8 mouse cellular contexts compared by ENCODE assay signal in the genomic region with DNA sequence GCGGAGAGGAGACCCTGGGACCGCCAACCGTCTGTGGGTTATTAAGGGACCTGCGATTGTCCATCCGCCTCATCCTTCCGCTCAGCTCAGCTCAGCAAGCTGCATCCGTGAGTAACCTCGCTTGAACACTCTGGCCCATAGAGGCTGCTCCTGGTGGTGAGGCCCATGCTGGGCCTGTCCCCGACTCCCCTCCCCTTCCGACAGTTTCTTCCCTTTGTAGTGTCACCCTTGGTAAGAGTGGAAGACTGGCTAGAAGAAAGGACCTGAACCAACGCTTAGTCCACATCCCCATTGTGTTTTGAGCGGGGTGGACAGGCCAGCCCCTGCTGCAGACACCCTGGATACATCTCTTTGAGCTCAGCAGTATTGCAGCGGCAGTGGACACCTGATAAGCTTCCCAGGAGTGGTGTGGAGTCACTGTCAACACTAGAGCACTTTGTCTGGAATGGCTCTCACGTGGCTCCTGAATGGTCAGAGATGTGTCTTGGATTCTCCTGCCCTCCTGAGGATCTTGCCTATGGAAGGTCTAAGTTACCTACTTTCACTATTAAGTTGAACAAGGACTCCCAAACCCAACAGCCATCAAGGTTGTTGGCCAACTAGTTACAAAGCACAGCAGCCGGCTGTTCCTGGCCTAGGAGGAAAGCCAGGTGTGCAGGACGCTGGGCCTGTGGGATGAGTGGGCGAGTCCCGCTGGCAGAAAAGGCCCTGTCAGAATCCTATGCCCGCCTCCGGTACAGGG. TPM values are rescaled to one million over a fixed set of nuclear protein-coding genes. Genes with fewer than 3 reads are reported as not detected.
DNase-seq lines count a peak whose midpoint lies in the region; ATAC-seq and TF ChIP-seq lines count a peak whose summit lies in the region.

No protein-coding gene starts in this region.

- H3K36me3 ChIP-seq in CH12.LX (replicated peaks in 1 of 2; ENCODE audit: control insufficient read depth in 1 of 2, insufficient read depth in 1 of 2, low read length in 1 of 2): peaks cover 6 to 27% of the 10 kb centered on the region in 2 experiments
- H3K36me3 ChIP-seq in liver, embryonic 12.5 days: peaks cover 36% of the 10 kb centered on the region
- H3K36me3 ChIP-seq in stomach, embryonic 16.5 days (ENCODE audit: control insufficient read depth, insufficient read depth, low read length): no peaks in the 10 kb centered on the region

- intact Hi-C loops in gastrocnemius, adult 2 months (cut with DNase I): no loop called here

- H3K4me2 ChIP-seq in CH12.LX (ENCODE audit: insufficient read depth, low read depth, poor library complexity, severe bottlenecking): peak overlapping the region; percentile 84
- H3K4me2 ChIP-seq in liver, embryonic 12.5 days: peak overlapping the region; percentile 96
- H3K4me2 ChIP-seq in stomach, embryonic 16.5 days (ENCODE audit: low read depth, low read length): peak overlapping the region; percentile 92

- no peak for TF ChIP-seq RAD21 in CH12.LX (IDR thresholded peaks at IDR 0.05; ENCODE audit: low read depth, low read length)

- H3K4me3 ChIP-seq in gastrocnemius, adult 2 months: peak overlapping the region; percentile 80
- peak overlapping the region; percentile 42 to 50 (median 48) for H3K4me3 ChIP-seq in CH12.LX (replicated peaks in 1 of 3; ENCODE audit: low read depth in 2 of 3, low read length in 2 of 3, poor library complexity in 1 of 3)
- H3K4me3 ChIP-seq in liver, embryonic 12.5 days: peak overlapping the region; percentile 65
- peak overlapping the region; percentile 53 for H3K4me3 ChIP-seq in stomach, embryonic 16.5 days (replicated peaks; ENCODE audit: low read length)

- no peaks in the 10 kb centered on the region for H3K79me2 ChIP-seq in CH12.LX (replicated peaks; ENCODE audit: control insufficient read depth, extremely low read depth, insufficient read depth, poor library complexity, severe bottlenecking)

- 32% methylated on average over 20 of the region's 20 CpGs for WGBS in liver, embryonic 12.5 days (ENCODE audit: insufficient replicate concordance)
- 31% methylated on average over 20 of the region's 20 CpGs for WGBS in stomach, embryonic 16.5 days

- peaks cover 11 to 22% of the 10 kb centered on the region in 2 experiments for H3K4me1 ChIP-seq in CH12.LX (ENCODE audit: control insufficient read depth in 1 of 2, insufficient read depth in 2 of 2)
- H3K4me1 ChIP-seq in liver, embryonic 12.5 days: peaks cover 34% of the 10 kb centered on the region
- H3K4me1 ChIP-seq in stomach, embryonic 16.5 days (ENCODE audit: control insufficient read depth, insufficient read depth, low read length): peaks cover 9% of the 10 kb centered on the region

- no peak for TF ChIP-seq POLR2A in CH12.LX (IDR thresholded peaks at IDR 0.05; ENCODE audit: low read depth, low read length)

- peak overlapping the region; percentile 6; the same call in 1 of the 2 replicates for H3K9ac ChIP-seq in CH12.LX (ENCODE audit: insufficient read depth, low read depth)
- peak overlapping the region; percentile 60 for H3K9ac ChIP-seq in liver, embryonic 12.5 days
- H3K9ac ChIP-seq in stomach, embryonic 16.5 days (ENCODE audit: low read length): peak overlapping the region; percentile 73

- TF ChIP-seq EP300 in CH12.LX (IDR thresholded peaks at IDR 0.05; ENCODE audit: low read length): no peak

- in situ Hi-C loops in CH12.LX (cut with MboI; ENCODE audit: low pct_ligation_motif_present, low pct_unique_long_range_greater_than_20kb, low sequenced_read_pairs): loop anchor here (25.0 kb wide), 1 partner anchor 356 kb away; a partner anchor contains a TSS

- no peaks in the 10 kb centered on the region for H3K27me3 ChIP-seq in CH12.LX (replicated peaks)
- no peaks in the 10 kb centered on the region for H3K27me3 ChIP-seq in liver, embryonic 12.5 days (replicated peaks)
- no peaks in the 10 kb centered on the region for H3K27me3 ChIP-seq in stomach, embryonic 16.5 days (ENCODE audit: control insufficient read depth, insufficient read depth, low read length)

- no peak for TF ChIP-seq CTCF in gastrocnemius, adult 2 months (IDR thresholded peaks at IDR 0.05)
- TF ChIP-seq CTCF in CH12.LX (conservative IDR thresholded peaks at IDR 0.05 in 1 of 2, IDR thresholded peaks at IDR 0.05 in 1 of 2; ENCODE audit: low read depth in 2 of 2, low read length in 2 of 2): no peak

- DNase-seq in gastrocnemius, adult 2 months: no peak
- DNase-seq in gastrocnemius, adult 18-20 months (ENCODE audit: low spot score): no peak
- DNase-seq in CH12.LX (ENCODE audit: extremely low read depth): no peak
- DNase-seq in thymus, postnatal 4 days: no peak
- no peak for DNase-seq in layer of hippocampus, postnatal 10 days (ENCODE audit: low spot score in 2 of 2)

- H3K9me3 ChIP-seq in CH12.LX (replicated peaks; ENCODE audit: low read length): no peaks in the 10 kb centered on the region
- H3K9me3 ChIP-seq in liver, embryonic 12.5 days (replicated peaks): 0 out of 2 replicates have a peak, but pooled peaks cover 4% of the 10 kb centered on the region
- no peaks in the 10 kb centered on the region for H3K9me3 ChIP-seq in stomach, embryonic 16.5 days (replicated peaks; ENCODE audit: control insufficient read depth, low read length)

- 0 out of 2 replicates have a peak, but pooled peaks have one; percentile 24 for ATAC-seq in erythroblast, adult 5-6 weeks (replicated peaks; ENCODE audit: low FRiP score, poor library complexity, severe bottlenecking)
- ATAC-seq in liver, embryonic 12.5 days: peak; percentile 28
- ATAC-seq in stomach, embryonic 16.5 days (ENCODE audit: insufficient read depth, low FRiP score): peak; percentile 13; the same call in 1 of the 2 replicates

- H3K27ac ChIP-seq in gastrocnemius, adult 2 months: peak overlapping the region; percentile 68
- no peak overlapping the region for H3K27ac ChIP-seq in CH12.LX (ENCODE audit: insufficient read depth, low read depth)
- no peak overlapping the region for H3K27ac ChIP-seq in liver, embryonic 12.5 days
- H3K27ac ChIP-seq in stomach, embryonic 16.5 days (ENCODE audit: low read length): peak overlapping the region; percentile 44; the same call in 1 of the 2 replicates

- dilution Hi-C loops in CH12.LX (cut with MboI; ENCODE audit: extremely low pct_ligation_motif_present, extremely low pct_unique_long_range_greater_than_20kb, low sequenced_read_pairs): no loop called here

TF ChIP-seq in CH12.LX, 34 proteins besides CTCF, POLR2A, EP300 and RAD21:
- no peak for TF ChIP-seq NRF1 (IDR thresholded peaks at IDR 0.05; ENCODE audit: low read depth, low read length)
- TF ChIP-seq MYC (IDR thresholded peaks at IDR 0.05; ENCODE audit: low read depth, low read length): no peak
- no peak for TF ChIP-seq MAZ (IDR thresholded peaks at IDR 0.05; ENCODE audit: low read depth, low read length)
- no peak for TF ChIP-seq TCF12 (IDR thresholded peaks at IDR 0.05; ENCODE audit: low read depth, low read length)
- no peak for TF ChIP-seq RCOR1 (conservative IDR thresholded peaks at IDR 0.05; ENCODE audit: low read depth, low read length)
- TF ChIP-seq ELF1 (IDR thresholded peaks at IDR 0.05; ENCODE audit: low read depth, low read length): no peak
- no peak for TF ChIP-seq ZC3H11A (IDR thresholded peaks at IDR 0.05; ENCODE audit: low read depth, low read length)
- TF ChIP-seq ZNF384 (IDR thresholded peaks at IDR 0.05; ENCODE audit: low read depth, low read length): no peak
- TF ChIP-seq JUND (conservative IDR thresholded peaks at IDR 0.05; ENCODE audit: low read depth, low read length): no peak
- no peak for TF ChIP-seq SIN3A (IDR thresholded peaks at IDR 0.05; ENCODE audit: low read length)
- TF ChIP-seq IRF4 (IDR thresholded peaks at IDR 0.05; ENCODE audit: low read depth, low read length): no peak

RNA-seq across cellular contexts. Expression of a gene that starts 0.8 kb away (rescaled TPM):
- 1 to 10 TPM in 1 of 2 experiments, under 1 TPM in 1; 0.61 to 1.0 TPM for total RNA-seq in gastrocnemius, adult 2 months (2021)
- 1 to 10 TPM in 1 of 2 experiments, under 1 TPM in 1; 0.57 to 1.8 TPM for total RNA-seq in gastrocnemius, adult 18-20 months (2021)
- 0.92 and 2.1 TPM in 2 replicates for total RNA-seq in CH12.LX (2012; rRNA removed)
- total RNA-seq in CH12.LX (2014; rRNA removed): 0.74 and 1.2 TPM in 2 replicates
- polyA plus RNA-seq in CH12.LX (2012; ENCODE audit: insufficient read length, low read depth): 1.2 and 1.8 TPM in 2 replicates
- not detected in 2 replicates for total RNA-seq in erythroblast, adult 5-6 weeks (2015; ENCODE audit: low replicate concordance)
- total RNA-seq in erythroblast, adult 5-6 weeks (2017; ENCODE audit: low replicate concordance): not detected in 2 replicates
- 1.3 and 1.4 TPM in 2 replicates for polyA plus RNA-seq in liver, embryonic 12.5 days (2016; fragmentation: Nextera tagmentation; extraction: Ambion mirVana)
- 7.6 and 7.7 TPM in 2 replicates for polyA plus RNA-seq in stomach, embryonic 16.5 days (2015; fragmentation: Nextera tagmentation; extraction: Ambion mirVana)
- 10 to 100 TPM; 25.3 to 26.6 TPM for total RNA-seq in layer of hippocampus, postnatal 10 days (2021)

RNA-seq across cellular contexts. Expression of a gene that starts 16.0 kb away (rescaled TPM):
- total RNA-seq in gastrocnemius, adult 2 months (2021): 1 to 10 TPM; 2.0 to 4.3 TPM
- total RNA-seq in gastrocnemius, adult 18-20 months (2021): 1 to 10 TPM; 1.9 to 3.1 TPM
- total RNA-seq in CH12.LX (2012; rRNA removed) (46.6 and 48.5 TPM in 2 replicates), CH12.LX (2014; rRNA removed) (31.5 and 31.7 TPM in 2 replicates)
- polyA plus RNA-seq in CH12.LX (2012; ENCODE audit: insufficient read length, low read depth): 46.8 and 47.3 TPM in 2 replicates
- total RNA-seq in erythroblast, adult 5-6 weeks (2015; ENCODE audit: low replicate concordance): 0.77 and 2.3 TPM in 2 replicates
- total RNA-seq in erythroblast, adult 5-6 weeks (2017; ENCODE audit: low replicate concordance): 1.7 and 2.5 TPM in 2 replicates
- polyA plus RNA-seq in liver, embryonic 12.5 days (2016; fragmentation: Nextera tagmentation; extraction: Ambion mirVana): 5.0 and 5.8 TPM in 2 replicates
- 6.5 and 6.8 TPM in 2 replicates for polyA plus RNA-seq in stomach, embryonic 16.5 days (2015; fragmentation: Nextera tagmentation; extraction: Ambion mirVana)
- 10 to 100 TPM; 30.3 to 33.4 TPM for total RNA-seq in layer of hippocampus, postnatal 10 days (2021)

Comparison
In these comparisons a context has a peak if more than half of its experiments do, and no peak if none do; other contexts are left out.
1. H3K27ac ChIP-seq: peak in gastrocnemius, adult 2 months (single experiment) and stomach, embryonic 16.5 days (single experiment); none in CH12.LX (single experiment) and liver, embryonic 12.5 days (single experiment).
2. H3K9ac ChIP-seq: peak in every context shown above with its lines; median percentile 73 in stomach, embryonic 16.5 days; 60 in liver, embryonic 12.5 days; 6 in CH12.LX.
3. RNA of a gene that starts 0.8 kb away (total RNA-seq): 25.3 to 26.6 TPM in layer of hippocampus, postnatal 10 days; 0.74 to 2.1 TPM in CH12.LX, 0.57 to 1.8 TPM in gastrocnemius, adult 18-20 months, 0.61 to 1.0 TPM in gastrocnemius, adult 2 months and not detected in erythroblast, adult 5-6 weeks; every median in the first group is over 4 times any median in the second.
4. RNA of a gene that starts 16.0 kb away (total RNA-seq): 31.5 to 48.5 TPM in CH12.LX and 30.3 to 33.4 TPM in layer of hippocampus, postnatal 10 days; 2.0 to 4.3 TPM in gastrocnemius, adult 2 months, 1.9 to 3.1 TPM in gastrocnemius, adult 18-20 months and 0.77 to 2.5 TPM in erythroblast, adult 5-6 weeks; every median in the first group is over 4 times any median in the second.
5. Peak in every context shown above with its lines, with median percentiles within 50 percentile points of each other: H3K4me3 ChIP-seq, H3K4me2 ChIP-seq and ATAC-seq.